Mouse (Mus musculus) adrenal gland, adult 18-20 months (tissue): ENCODE results near the gene Hs3st2. TPM values are rescaled to one million over a fixed set of nuclear protein-coding genes. Genes with fewer than 3 reads are reported as not detected.

Experiments used
- DNase-seq, 2 experiments: peaks; one replicate each; pipeline ENCODE4 v3.0.0; 2021 to 2022; ENCODE audit warnings: low spot score in 2 of 2
- total RNA-seq, 2 experiments: library from RNA; stranded (reverse); gene quantifications; 1 replicate in 1 of 2; 2 replicates in 1 of 2; pipeline ENCODE4 v1.2.3; 2021

Hs3st2 gene
- total RNA-seq, 2 experiments from 2014 or later, result 4.2 to 5.4 TPM

GRCm38 (mm10) chr7:121456716-121457115 is 65.1 kb downstream of the Hs3st2 start:
- DNase-seq, result no peak

DNA sequence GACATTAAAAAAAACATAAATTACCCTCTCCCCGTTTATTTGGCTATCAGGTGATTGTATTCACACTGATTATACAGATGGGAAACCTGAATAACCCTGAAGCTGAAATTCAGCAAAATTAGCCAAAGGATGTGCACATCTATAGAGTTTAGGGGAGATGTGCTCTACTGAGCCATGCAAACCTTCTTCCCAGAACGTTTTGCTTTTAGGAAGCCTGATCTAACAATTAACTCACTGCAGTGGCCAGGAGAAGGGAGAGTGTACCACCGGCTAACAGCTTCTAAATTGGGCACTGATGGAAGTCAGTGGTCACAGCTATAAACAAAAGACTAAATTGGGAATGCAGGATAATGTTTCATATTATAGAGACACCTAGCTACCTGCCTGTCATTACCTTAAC is 66.4 kb downstream of the Hs3st2 start:
- DNase-seq, result no peak

DNA sequence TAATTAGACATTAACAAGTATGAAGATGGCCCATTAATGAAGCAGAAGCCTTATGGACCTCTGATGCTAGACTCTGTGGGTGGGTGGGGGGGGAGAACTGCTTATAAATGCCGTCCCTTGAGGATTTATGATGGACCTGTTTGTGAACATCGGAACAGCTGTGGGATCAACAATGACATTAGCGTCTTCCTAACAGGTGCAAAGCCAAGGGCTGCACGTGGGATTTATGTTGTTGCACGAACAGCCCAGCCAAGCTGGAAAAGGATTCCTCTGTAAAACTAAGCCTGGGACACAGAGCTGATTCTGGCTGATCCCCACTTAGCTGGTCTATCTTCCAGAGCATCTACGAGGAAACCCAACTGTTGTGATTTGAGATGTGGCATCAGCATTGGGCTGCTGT is 69.0 kb downstream of the Hs3st2 start:
- DNase-seq, result no peak

DNA sequence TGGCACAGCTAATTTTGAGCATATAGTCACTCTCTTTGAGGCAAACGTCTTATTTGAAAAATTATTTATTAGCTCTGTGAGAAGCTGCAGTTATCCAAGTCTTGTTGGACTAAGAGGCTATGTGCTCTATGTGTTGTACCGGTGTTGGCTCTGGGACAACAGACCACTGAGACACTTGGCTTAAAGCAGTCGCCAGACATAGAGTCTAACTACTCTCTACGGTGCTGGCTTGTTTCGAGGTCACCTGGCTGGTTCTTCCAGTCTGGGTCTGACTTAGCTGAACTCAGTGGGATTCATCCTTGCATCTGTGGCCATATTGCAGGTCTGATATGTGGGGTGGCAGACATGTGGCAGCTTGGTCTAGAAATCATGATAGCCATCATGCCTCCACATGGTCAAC is 72.8 kb downstream of the Hs3st2 start:
- DNase-seq, result no peak

DNA sequence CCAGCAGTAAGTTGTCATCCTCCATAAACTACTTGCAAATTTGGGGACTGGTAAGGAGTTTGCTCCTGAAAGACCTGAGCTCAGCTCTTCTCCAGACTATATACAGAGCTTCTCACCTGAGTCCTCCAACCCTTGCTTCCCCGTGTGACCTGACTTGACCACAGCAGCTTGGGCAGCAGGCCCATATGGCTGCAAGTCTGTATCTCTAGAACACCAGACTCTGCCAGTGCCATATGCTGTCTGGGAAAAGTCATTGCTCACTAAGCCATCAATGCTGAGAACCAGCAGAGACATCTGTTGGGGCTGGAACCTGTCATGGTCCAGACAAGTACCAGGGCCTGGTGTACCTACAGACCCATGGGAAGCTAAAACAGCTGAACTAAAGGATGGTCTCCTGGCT is 73.5 kb downstream of the Hs3st2 start:
- no peak for DNase-seq

DNA sequence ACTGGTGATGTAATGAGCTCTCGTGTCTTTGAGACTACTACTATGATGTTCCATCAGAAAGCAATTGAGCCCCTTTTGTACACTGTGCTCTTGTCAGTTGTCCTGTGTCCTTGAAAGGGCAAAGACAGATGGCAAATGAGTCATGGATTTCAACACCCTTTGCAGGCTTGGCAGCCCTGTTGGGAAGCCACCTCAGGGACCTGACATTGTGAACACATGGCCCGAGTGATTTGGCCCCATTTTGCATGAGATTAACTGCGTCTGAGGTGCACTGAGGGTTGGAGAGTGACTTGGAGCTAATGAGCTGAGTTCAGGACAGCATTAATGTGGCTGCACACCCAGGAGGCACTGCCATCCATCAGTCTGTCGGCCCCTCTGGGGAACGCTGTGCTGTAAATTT is 74.7 kb downstream of the Hs3st2 start:
- DNase-seq, result no peak

GRCm38 (mm10) chr7:121469435-121469834 is 77.8 kb downstream of the Hs3st2 start:
- no peak for DNase-seq

GRCm38 (mm10) chr7:121478302-121478701 is 86.6 kb downstream of the Hs3st2 start:
- no peak for DNase-seq

GRCm38 (mm10) chr7:121480106-121480505 is 88.4 kb downstream of the Hs3st2 start:
- DNase-seq, result no peak

DNA sequence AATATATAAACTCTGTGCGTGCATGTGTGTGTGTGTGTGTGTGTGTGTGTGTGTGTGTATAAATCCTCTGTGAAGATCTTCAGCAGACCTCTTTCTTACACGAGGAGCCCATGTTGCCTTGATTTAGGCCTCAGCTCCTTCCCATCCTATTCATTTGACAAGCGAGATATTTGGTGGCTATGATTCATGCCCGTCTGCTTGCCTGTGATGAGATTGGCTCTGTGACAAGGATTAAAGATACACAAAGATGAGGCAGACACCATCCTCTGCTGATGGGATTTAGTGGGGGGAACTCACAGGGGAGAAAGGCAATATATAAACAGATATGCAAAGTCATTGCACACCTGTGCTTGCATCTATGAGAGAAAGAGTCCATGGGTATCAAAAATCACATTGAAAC is 92.9 kb downstream of the Hs3st2 start:
- DNase-seq, result no peak

- DNase-seq, result no peak
Measured at GRCm38 (mm10) chr7:121485266-121485665, 93.6 kb downstream of the Hs3st2 start.

GRCm38 (mm10) chr7:121487291-121487690 is 95.6 kb downstream of the Hs3st2 start:
- no peak for DNase-seq

- no peak for DNase-seq
Measured at GRCm38 (mm10) chr7:121489401-121489800, 97.7 kb downstream of the Hs3st2 start.

- no peak for DNase-seq
Measured at GRCm38 (mm10) chr7:121491455-121492005, 99.9 kb downstream of the Hs3st2 start.

DNA sequence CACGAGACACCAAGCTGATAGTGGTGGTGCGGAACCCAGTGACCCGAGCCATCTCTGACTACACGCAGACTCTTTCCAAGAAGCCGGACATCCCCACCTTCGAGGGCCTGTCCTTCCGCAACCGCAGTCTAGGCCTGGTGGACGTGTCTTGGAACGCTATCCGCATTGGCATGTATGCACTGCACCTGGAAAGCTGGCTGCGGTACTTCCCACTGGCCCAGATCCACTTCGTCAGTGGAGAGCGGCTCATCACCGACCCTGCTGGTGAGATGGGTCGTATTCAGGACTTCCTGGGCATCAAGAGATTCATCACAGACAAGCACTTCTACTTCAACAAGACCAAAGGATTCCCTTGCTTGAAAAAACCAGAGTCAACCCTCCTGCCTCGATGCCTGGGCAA is 108.9 kb downstream of the Hs3st2 start:
- no peak for DNase-seq

DNA sequence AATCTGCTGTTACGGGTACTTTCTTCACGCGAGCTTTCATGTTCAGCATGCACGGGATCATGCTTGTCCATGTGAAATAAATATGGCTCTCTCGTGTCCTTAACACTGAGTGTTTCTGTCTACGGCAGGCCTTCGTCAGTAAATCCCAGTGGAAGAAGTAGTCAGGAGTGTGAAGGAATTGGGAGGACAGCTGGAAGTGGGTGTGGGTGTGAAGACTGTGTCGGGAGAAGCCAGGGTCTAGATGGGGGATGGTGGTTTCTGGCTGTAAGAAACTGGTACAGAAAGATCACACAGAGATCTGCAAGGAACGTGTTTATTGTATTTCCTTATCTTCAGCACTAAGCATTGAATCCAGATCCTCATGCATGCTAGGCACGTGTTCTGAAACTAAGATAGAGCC is 110.0 kb downstream of the Hs3st2 start:
- no peak for DNase-seq

DNA sequence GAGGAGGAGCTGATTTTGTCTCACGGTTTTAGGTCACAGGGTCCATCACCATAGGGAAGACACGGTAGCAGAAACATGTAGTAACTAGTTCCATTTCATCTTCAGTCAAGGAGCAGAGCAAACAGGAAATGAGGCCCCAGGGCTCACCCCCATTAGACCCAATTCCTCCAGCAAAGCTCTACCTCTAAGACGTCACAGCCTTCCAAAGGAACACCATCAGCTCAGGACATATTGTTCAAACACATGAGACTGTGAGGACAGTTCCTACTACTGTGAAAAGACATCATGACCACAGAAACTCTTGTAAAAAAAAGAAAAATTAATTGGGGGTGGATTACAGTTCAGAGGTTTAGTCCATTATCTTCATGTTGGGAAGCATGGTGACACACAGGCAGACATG is 125.1 kb downstream of the Hs3st2 start:
- DNase-seq, result no peak

DNA sequence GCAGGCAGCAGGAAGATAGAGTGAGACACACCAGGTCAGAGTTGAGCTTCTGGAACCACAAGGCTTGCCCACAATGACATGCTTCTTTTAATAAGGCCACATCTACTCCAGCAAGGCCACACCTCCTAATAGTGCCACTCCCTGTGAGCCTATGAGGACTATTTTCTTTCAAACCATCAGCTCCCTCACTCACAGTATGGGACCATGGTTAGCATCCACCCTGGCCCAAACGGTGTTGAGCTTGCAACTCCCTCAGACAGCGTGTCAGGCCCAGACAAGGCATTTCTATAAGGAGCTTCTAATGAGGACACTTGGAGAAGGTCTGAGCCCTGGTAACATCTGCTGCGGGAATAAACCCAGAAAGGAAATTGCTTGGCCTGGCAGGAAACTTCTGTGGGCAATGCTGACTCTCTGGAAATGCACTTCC is 125.5 kb downstream of the Hs3st2 start:
- no peak for DNase-seq

DNA sequence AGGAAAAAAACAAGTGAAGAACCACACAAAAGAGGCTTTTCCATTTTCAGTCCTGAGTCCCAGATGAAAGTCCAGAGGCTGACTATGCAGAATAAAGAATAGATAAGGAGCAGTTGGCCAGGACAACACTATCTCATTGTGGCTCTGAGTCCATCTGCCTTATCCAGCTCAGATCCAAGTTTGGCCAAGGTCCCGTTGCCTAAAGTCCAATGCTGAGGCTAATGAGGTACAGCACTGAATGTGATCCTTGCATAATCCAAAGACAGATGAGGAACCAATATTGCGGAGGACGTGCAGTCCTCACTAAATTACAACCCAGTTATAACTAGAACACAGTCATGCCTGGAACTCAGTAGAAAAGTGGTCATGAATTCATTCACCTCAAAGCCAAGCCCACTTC is 130.5 kb downstream of the Hs3st2 start:
- DNase-seq, result no peak

DNA sequence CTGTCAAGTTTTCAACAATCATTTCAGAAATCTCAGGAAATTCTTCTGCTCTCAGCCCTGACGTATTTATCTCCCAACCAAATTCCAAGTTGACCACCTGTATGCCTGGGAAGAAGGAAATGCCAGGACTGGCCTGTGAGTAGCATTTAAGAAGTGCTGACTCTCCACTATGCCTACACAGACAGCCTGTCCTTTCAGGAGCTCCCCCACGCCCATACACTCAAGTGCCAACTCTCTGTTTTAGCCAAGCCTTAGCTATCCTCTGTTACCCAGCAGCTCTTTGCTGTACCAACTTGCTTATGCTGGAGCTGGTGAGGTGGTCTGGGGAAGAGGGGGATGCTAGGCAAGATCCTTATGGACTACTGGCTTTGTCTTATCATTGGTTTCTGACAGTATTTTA is 137.4 kb downstream of the Hs3st2 start:
- DNase-seq, result no peak

DNA sequence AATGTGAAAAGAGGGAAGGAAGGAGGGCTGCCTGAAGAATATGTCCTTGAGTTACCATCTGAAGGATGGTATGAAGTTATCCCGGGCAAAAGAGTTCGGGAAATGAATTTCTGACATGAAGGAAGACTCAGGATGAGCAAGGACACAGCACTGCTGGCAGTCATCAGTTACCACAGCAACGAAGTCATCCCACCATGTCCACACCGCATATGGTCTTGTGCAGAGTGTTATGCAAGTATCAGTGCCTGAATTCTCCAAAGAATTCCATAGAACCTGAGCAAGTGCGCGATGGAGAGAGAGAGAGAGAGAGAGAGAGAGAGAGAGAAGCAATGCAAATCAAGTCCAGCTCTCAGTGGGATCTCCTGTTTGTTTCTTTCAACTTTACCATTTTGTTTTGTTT is 142.0 kb downstream of the Hs3st2 start:
- DNase-seq, result no peak

- DNase-seq, result no peak
Measured at GRCm38 (mm10) chr7:121534386-121534785, 142.7 kb downstream of the Hs3st2 start.

GRCm38 (mm10) chr7:121535987-121536386 is 144.3 kb downstream of the Hs3st2 start:
- no peak for DNase-seq
